ENCODE assay signal across 11 mouse cellular contexts in the genomic region with DNA sequence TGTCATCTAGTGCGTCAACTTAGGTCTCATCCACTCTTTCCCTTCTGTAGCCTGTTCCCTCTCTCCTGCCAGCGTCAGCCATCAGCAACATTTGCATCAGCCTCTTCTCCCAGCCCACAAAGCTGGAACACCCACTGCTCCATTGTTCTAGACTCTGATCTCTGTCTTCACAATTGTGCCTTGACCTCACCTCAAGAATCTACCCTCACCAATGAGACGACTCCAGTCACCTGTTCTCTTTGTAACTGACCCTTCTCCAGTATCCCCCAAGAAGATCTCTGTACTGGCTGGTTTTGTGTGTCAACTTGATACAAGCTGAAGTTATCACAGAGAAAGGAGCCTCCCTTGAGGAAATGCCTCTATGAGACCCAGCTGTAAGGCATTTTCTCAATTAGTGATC.
"Had no signal": no experiment of that assay in that cellular context is flagged by ENCODE, and none has a peak within 500 bp of the region (broad histone marks: within the 10 kb centered on the region; RNA-seq: fewer than 3 reads in every experiment).

No protein-coding gene starts in this region.

- H3K9me3 ChIP-seq: kidney, embryonic 15.5 days; liver, embryonic 12.5 days; lung, embryonic 15.5 days; midbrain, embryonic 13.5 days; neural tube, embryonic 15.5 days had no signal

- H3K27ac ChIP-seq: kidney, embryonic 15.5 days; liver, embryonic 12.5 days; lung, embryonic 15.5 days; midbrain, embryonic 13.5 days; neural tube, embryonic 15.5 days; stomach, postnatal 0 days had no signal

- ATAC-seq: liver, embryonic 12.5 days; liver, postnatal 0 days; midbrain, embryonic 13.5 days had no signal

- H3K4me2 ChIP-seq: kidney, embryonic 15.5 days; liver, embryonic 12.5 days; lung, embryonic 15.5 days; midbrain, embryonic 13.5 days; neural tube, embryonic 15.5 days had no signal

- H3K27me3 ChIP-seq: kidney, embryonic 15.5 days; liver, embryonic 12.5 days; lung, embryonic 15.5 days; midbrain, embryonic 13.5 days; neural tube, embryonic 15.5 days had no signal

- DNase-seq: kidney, postnatal 14 days; left cerebral cortex, postnatal 4 days; liver, postnatal 0 days; thymus, postnatal 14 days had no signal

- H3K36me3 ChIP-seq: kidney, embryonic 15.5 days; liver, embryonic 12.5 days; lung, embryonic 15.5 days; midbrain, embryonic 13.5 days; neural tube, embryonic 15.5 days had no signal

- H3K4me3 ChIP-seq: kidney, embryonic 15.5 days; liver, embryonic 12.5 days; lung, embryonic 15.5 days; midbrain, embryonic 13.5 days; myocyte; neural tube, embryonic 15.5 days had no signal

- H3K9ac ChIP-seq: kidney, embryonic 15.5 days; liver, embryonic 12.5 days; liver, postnatal 0 days; lung, embryonic 15.5 days; midbrain, embryonic 13.5 days; neural tube, embryonic 15.5 days had no signal
